Mouse (Mus musculus): Measurements from ENCODE around the gene Prdm16. TPM values are rescaled to one million over a fixed set of nuclear protein-coding genes. Genes with fewer than 3 reads are reported as not detected.
A peak's percentile ranks its signal among the peaks of the same experiment; 100 is the strongest.

Gene Prdm16
- polyA plus RNA-seq, 1 experiment from 2014 or later, result 2.0 TPM

DNA sequence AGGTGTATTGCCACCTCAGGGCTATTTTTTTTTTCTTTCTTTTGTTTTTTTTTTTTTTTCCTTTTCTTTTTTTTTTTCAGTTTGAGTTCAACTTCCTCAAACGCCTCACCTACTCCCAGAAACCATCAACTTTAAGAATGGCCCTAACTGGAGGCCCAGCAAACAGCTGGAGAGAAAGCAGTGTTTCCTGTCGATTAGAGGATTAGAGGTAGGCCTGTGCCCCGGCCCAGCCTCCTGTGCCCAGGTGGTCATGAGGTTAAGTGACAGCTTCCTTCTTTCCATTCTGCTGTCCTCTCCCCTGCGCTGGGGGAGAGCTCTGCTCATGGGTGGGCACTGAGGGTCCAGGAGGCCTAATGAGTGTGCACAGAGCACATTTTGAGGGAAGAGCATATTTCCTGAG, 105.3 kb downstream of the Prdm16 start:
- Histone ChIP-seq H3K4me3 (replicated peaks) (no peak overlapping the region), H3K36me3 (replicated peaks) (no peaks in the 10 kb centered on the region), H3K27ac (replicated peaks) (no peak overlapping the region), H3K27me3 (no peaks in the 10 kb centered on the region), H3K9me3 (replicated peaks) (no peaks in the 10 kb centered on the region), H3K4me1 (replicated peaks) (peaks cover 39% of the 10 kb centered on the region), H3K4me2 (no peak overlapping the region), H3K9ac (no peak overlapping the region)
- 9% methylated on average over 4 of the region's 4 CpGs for WGBS (ENCODE audit: insufficient replicate concordance)
- no peak for ATAC-seq (ENCODE audit: insufficient read depth)

DNA sequence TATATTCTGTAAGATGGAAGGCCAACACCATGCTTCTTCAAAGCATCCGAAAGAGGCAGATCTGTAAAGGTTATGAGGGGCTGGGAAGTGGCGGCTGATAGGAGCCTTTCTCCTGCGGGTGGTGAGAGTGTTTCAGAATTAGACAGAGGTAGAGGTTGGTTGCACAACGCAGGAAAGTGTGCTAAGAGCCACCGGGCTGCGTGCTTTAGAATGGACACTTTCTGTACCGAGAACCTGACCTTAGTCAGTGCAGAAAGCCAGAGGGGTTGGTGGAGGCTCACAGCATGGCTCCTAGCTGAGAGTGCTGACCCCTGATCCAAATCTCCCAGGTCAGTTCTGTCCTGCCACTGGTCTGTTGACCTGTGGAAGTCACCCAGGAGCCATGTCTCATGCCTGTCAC, 106.3 kb downstream of the Prdm16 start:
- no peak overlapping the region for H3K4me2 ChIP-seq
- no peaks in the 10 kb centered on the region for H3K36me3 ChIP-seq (replicated peaks)
- peaks cover 33% of the 10 kb centered on the region for H3K4me1 ChIP-seq (replicated peaks)
- H3K27me3 ChIP-seq, result no peaks in the 10 kb centered on the region
- H3K27ac ChIP-seq (replicated peaks), result peak overlapping the region; percentile 35; the same call in 1 of the 2 replicates
- 34% methylated on average over 7 of the region's 7 CpGs for WGBS (ENCODE audit: insufficient replicate concordance)
- H3K9ac ChIP-seq, result no peak overlapping the region
- ATAC-seq (ENCODE audit: insufficient read depth), result peak; percentile 17; the same call in 1 of the 2 replicates
- H3K9me3 ChIP-seq (replicated peaks), result no peaks in the 10 kb centered on the region
- H3K4me3 ChIP-seq (replicated peaks), result no peak overlapping the region

DNA sequence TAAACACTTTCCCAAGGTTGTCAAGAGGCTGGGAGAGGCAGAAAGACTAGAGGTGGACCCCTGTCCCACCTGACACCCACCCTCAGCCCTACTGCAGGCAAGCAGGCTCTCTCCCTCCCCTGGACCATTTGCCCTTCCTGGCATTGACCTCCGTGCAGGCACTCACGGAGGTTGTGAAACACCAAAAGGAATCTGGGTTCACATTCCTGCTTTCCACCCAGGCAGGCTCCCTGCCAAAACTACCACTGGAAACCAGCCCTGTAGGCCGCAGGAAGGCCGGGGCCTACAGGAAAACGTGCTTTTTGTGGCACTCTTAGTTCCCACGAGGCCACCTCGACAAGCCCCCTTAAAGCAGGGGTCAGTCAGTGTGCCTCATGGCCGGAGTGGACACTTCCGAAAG, 109.2 kb downstream of the Prdm16 start:
- peak; percentile 26; the same call in 1 of the 2 replicates for ATAC-seq (ENCODE audit: insufficient read depth)
- Histone ChIP-seq H3K4me1 (replicated peaks) (peaks cover 26% of the 10 kb centered on the region), H3K36me3 (replicated peaks) (no peaks in the 10 kb centered on the region), H3K9ac (no peak overlapping the region), H3K4me2 (no peak overlapping the region), H3K4me3 (replicated peaks) (no peak overlapping the region), H3K27me3 (no peaks in the 10 kb centered on the region), H3K27ac (replicated peaks) (peak overlapping the region; percentile 30; the same call in 1 of the 2 replicates), H3K9me3 (replicated peaks) (no peaks in the 10 kb centered on the region)
- WGBS (ENCODE audit: insufficient replicate concordance), result 57% methylated on average over 9 of the region's 9 CpGs

DNA sequence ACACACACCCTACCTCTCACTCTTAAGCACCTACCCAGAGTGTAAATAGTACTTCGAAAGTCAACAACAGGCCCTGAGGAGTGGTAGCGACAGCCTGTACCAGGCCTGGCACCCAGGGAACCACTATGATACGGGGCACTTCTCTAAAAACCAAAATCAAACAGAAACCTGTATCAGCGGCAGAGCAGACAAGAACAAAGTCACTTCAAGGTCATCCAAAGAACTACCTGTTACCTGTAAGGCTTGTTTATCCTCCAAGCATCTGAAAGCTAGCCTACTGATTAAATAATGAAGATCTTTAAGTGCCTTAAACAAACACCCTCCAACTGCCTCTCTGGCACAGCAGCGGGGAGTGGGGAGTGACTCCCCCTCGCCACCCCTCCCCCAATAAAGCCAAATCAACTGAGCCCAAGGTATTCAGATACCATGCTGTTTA, 110.3 kb downstream of the Prdm16 start:
- 67% methylated on average over 6 of the region's 6 CpGs for WGBS (ENCODE audit: insufficient replicate concordance)
- Histone ChIP-seq H3K4me2 (no peak overlapping the region), H3K36me3 (replicated peaks) (no peaks in the 10 kb centered on the region), H3K9ac (no peak overlapping the region), H3K4me3 (replicated peaks) (no peak overlapping the region), H3K9me3 (replicated peaks) (no peaks in the 10 kb centered on the region), H3K27ac (replicated peaks) (no peak overlapping the region), H3K4me1 (replicated peaks) (peaks cover 26% of the 10 kb centered on the region), H3K27me3 (no peaks in the 10 kb centered on the region)
- no peak for ATAC-seq (ENCODE audit: insufficient read depth)

DNA sequence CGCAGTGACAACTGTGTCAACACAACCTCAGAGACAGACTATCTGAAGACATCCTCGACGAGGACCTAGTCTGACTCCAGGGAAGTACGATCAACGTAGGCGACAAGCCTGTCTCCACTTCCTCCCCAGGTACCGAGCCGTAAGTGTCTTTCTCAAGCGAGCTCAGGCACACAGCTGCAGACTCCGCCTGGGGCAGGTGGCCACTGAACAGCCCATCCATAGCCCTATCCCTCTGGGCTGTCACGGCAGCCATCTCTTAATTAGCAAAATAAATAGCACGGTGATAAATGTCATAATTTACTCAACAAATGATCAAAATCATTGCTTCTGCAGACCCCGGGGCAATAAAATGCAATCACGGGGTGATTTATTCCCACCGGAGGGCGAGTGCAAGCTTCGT, 112.8 kb downstream of the Prdm16 start:
- no peak for ATAC-seq (ENCODE audit: insufficient read depth)
- Histone ChIP-seq H3K27ac (replicated peaks) (no peak overlapping the region), H3K9ac (no peak overlapping the region), H3K36me3 (replicated peaks) (no peaks in the 10 kb centered on the region), H3K4me1 (replicated peaks) (peaks cover 11% of the 10 kb centered on the region), H3K4me3 (replicated peaks) (no peak overlapping the region), H3K4me2 (no peak overlapping the region), H3K27me3 (no peaks in the 10 kb centered on the region), H3K9me3 (replicated peaks) (no peaks in the 10 kb centered on the region)
- 62% methylated on average over 17 of the region's 17 CpGs for WGBS (ENCODE audit: insufficient replicate concordance)

DNA sequence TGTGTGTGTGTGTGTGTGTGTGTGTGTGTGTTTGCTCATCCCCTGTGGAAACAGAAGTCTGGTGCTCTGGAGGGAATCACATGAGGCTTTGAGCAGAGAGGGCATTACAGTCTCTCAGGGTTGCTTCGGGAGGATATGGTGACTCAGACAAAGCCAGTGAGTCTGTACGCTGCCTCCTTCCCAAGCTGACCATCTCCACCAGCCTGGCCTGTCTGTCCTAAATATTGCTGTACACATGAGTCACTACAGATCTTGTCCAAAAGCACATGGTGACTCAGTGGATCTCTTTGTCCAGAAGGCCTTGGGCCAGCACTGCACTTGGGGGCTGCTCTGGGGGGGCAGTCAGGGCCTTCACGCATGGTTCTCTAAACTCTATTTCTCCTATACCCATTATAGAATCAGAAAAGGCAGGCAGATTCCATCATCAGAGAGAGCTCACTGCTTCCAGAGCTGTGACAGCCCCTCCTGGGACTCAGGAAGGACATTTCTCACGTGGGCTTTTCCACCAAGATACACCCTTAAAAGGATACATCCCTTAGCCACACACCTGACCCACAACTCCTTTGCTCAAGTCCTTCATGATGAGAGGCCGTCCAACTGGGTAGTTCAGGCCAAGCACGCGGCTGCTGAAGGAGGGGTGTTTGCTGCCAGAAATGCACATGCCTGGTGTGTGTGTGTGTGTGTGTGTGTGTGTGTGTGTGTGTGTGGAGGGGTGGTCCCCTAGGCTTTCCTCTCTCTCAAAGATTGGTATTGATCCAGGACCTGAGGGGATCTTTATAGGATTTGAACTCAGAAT, 114.6 kb downstream of the Prdm16 start:
- no peaks in the 10 kb centered on the region for H3K27me3 ChIP-seq
- no peak overlapping the region for H3K27ac ChIP-seq (replicated peaks)
- WGBS (ENCODE audit: insufficient replicate concordance), result 63% methylated on average over 7 of the region's 7 CpGs
- peaks cover 7% of the 10 kb centered on the region for H3K4me1 ChIP-seq (replicated peaks)
- no peak overlapping the region for H3K9ac ChIP-seq
- no peaks in the 10 kb centered on the region for H3K36me3 ChIP-seq (replicated peaks)
- H3K4me2 ChIP-seq, result no peak overlapping the region
- no peaks in the 10 kb centered on the region for H3K9me3 ChIP-seq (replicated peaks)
- no peak overlapping the region for H3K4me3 ChIP-seq (replicated peaks)
- ATAC-seq (ENCODE audit: insufficient read depth), result no peak

DNA sequence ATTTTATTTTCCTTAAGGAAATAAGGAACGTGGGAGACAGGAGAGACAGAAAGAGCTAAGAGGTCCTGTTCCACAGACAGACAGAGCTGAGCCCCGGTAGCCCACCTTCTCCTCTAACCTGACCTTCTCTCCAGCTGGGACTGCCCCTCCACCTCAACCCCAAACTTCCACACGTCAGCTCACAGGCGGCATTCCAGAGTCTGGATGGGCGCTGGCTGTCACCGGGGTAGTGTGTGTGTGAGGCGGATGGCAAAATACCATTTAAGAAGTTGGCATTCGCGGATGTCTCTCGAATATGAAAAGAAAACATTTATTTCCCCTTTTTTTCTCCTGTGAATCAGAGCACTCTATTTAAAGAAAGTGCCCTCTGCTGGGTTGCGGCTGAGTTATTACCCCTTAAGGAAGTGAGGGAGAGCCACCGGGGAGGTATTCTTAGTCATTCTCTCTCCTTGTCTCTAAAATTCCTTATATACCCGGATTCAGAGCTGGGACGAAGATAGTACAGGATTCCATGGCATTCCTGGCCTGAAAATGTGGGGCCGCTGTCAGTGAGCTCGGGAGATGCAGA, 117.1 kb downstream of the Prdm16 start:
- no peaks in the 10 kb centered on the region for H3K9me3 ChIP-seq (replicated peaks)
- no peak for ATAC-seq (ENCODE audit: insufficient read depth)
- WGBS (ENCODE audit: insufficient replicate concordance), result 42% methylated on average over 16 of the region's 16 CpGs
- H3K4me2 ChIP-seq, result no peak overlapping the region
- H3K9ac ChIP-seq, result no peak overlapping the region
- H3K27me3 ChIP-seq, result no peaks in the 10 kb centered on the region
- no peak overlapping the region for H3K4me3 ChIP-seq (replicated peaks)
- H3K4me1 ChIP-seq (replicated peaks), result no peaks in the 10 kb centered on the region
- no peaks in the 10 kb centered on the region for H3K36me3 ChIP-seq (replicated peaks)
- no peak overlapping the region for H3K27ac ChIP-seq (replicated peaks)

DNA sequence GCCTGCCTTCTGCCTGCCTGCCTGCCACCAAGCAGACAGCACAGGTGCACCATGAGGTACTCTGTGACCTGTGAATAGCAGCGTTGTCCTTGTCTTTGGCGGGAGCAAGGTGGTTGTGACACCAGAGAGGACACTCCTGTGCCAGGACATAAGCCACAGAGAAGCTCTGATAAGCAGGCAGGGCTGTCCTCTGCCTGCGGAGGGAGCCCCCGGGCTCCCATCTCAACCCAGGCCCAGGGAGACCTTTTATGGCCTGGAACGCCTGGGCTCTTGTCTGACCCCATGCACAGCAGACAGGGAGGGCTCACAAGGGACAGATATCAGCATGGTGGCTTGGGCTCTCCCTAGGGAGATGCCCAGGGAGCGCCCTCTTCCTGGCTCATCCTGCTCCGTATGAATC, 118.7 kb downstream of the Prdm16 start:
- ATAC-seq (ENCODE audit: insufficient read depth), result no peak
- H3K36me3 ChIP-seq (replicated peaks), result no peaks in the 10 kb centered on the region
- H3K27me3 ChIP-seq, result no peaks in the 10 kb centered on the region; the same call in 1 of the 2 replicates
- no peak overlapping the region for H3K27ac ChIP-seq (replicated peaks)
- H3K4me1 ChIP-seq (replicated peaks), result no peaks in the 10 kb centered on the region
- no peaks in the 10 kb centered on the region for H3K9me3 ChIP-seq (replicated peaks)
- no peak overlapping the region for H3K4me3 ChIP-seq (replicated peaks)
- no peak overlapping the region for H3K4me2 ChIP-seq
- 57% methylated on average over 7 of the region's 7 CpGs for WGBS (ENCODE audit: insufficient replicate concordance)
- H3K9ac ChIP-seq, result no peak overlapping the region

DNA sequence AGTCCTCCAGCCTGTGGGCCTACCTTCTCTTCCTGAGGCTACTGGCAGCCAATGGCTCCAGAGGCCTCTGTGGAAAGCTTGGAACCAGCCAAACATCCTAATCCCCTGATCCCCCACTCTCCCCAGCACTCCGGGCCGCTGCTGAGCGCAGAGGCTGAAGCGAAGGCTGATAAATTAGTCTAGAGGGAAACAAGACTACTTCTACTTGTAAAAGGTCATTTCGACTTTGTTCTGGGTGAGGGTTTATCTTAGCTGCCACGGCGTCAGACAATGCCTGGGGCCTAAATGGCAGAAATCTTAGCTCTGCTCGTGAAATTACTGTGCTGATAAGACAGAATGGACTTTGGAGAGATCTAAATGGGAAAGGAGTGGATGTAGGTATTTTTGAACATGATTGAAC, 120.2 kb downstream of the Prdm16 start:
- Histone ChIP-seq H3K36me3 (replicated peaks) (no peaks in the 10 kb centered on the region), H3K4me1 (replicated peaks) (no peaks in the 10 kb centered on the region), H3K27ac (replicated peaks) (no peak overlapping the region), H3K27me3 (no peaks in the 10 kb centered on the region; the same call in 1 of the 2 replicates), H3K4me3 (replicated peaks) (no peak overlapping the region), H3K9me3 (replicated peaks) (no peaks in the 10 kb centered on the region), H3K4me2 (no peak overlapping the region), H3K9ac (no peak overlapping the region)
- WGBS (ENCODE audit: insufficient replicate concordance), result 54% methylated on average over 8 of the region's 8 CpGs
- ATAC-seq (ENCODE audit: insufficient read depth), result no peak

DNA sequence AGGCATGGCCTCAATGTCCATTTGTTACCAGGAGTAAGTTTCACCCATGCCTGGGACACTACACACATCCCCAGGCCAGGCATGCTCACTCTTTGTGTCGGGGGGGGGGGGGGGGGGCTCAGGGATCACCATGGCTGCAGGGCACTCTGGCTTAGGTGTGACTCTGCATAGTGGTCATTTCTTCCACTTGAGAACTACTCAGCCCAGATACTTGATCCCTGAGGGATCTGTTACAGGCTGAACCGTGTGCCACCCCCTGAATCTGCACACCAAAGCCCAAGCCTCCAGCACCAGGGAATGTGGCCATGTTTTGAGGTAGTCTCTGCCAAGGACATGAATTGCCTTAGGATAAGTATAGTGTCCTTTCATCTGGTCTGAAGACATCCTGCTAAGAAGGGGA, 123.0 kb downstream of the Prdm16 start:
- Histone ChIP-seq H3K27ac (replicated peaks) (no peak overlapping the region), H3K4me3 (replicated peaks) (no peak overlapping the region)
- ATAC-seq (ENCODE audit: insufficient read depth), result no peak

DNA sequence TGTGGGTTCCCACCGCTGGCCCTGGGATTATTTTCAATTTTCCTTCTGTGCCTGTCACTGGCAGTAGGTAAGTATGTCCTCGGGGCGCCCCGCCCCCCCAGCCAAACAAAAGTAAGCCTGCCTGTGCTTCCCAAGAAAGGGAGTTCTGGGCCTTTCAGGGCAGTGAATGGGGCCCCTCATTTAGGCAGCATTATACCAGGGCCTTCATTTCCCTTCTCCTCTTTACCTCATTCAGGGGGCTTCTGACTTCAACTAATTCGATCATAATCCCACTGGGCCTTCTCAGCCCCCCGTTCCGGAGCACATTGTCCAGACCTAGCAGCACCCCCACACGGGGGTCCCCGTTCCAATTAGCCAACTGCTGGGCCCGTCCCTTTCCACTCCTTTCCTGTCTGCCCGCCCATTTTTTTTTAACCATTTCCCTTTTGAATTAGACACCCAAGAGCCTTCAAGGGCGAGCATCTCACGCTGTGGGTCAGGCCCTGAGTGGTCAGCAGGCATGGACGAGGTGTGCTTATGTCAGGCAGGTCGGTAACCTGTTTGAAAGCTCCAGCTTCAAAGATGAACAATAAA, 124.1 kb downstream of the Prdm16 start:
- H3K4me1 ChIP-seq (replicated peaks), result no peaks in the 10 kb centered on the region
- no peak overlapping the region for H3K4me2 ChIP-seq
- H3K27me3 ChIP-seq, result no peaks in the 10 kb centered on the region; the same call in 1 of the 2 replicates
- H3K36me3 ChIP-seq (replicated peaks), result no peaks in the 10 kb centered on the region
- no peak overlapping the region for H3K4me3 ChIP-seq (replicated peaks)
- no peaks in the 10 kb centered on the region for H3K9me3 ChIP-seq (replicated peaks)
- no peak overlapping the region for H3K27ac ChIP-seq (replicated peaks)
- H3K9ac ChIP-seq, result no peak overlapping the region
- ATAC-seq (ENCODE audit: insufficient read depth), result no peak
- WGBS (ENCODE audit: insufficient replicate concordance), result 47% methylated on average over 15 of the region's 15 CpGs

More for the DNA sequence above, 123.0 kb downstream of the Prdm16 start:
- Histone ChIP-seq H3K9ac (no peak overlapping the region), H3K4me1 (replicated peaks) (no peaks in the 10 kb centered on the region), H3K36me3 (replicated peaks) (no peaks in the 10 kb centered on the region), H3K27me3 (no peaks in the 10 kb centered on the region; the same call in 1 of the 2 replicates), H3K9me3 (replicated peaks) (no peaks in the 10 kb centered on the region), H3K4me2 (no peak overlapping the region)
- 65% methylated on average over 2 of the region's 2 CpGs for WGBS (ENCODE audit: insufficient replicate concordance)

Data from liver, embryonic 15.5 days (tissue).